Mouse (Mus musculus): Measurements from ENCODE around the gene Ltbp3.
"Not testable (repeated sequence)": the region's sequence is repeated elsewhere in the genome, so short reads cannot be mapped to it uniquely, and the experiment has no call there.

- not testable (repeated sequence) for TF ChIP-seq CTCF (IDR thresholded peaks at IDR 0.05; ENCODE audit: insufficient read depth, low read depth, low read length)
- TF ChIP-seq POLR2A (IDR thresholded peaks at IDR 0.05; ENCODE audit: insufficient read depth, low read depth, low read length), result 0 out of 2 replicates have a peak, but pooled peaks have one; percentile 19
These were observed 53.4 kb downstream of the Ltbp3 start for GRCm38 (mm10) chr19:5793917-5794770.

Data from olfactory bulb, adult 2 months (tissue).